Mouse (Mus musculus): ENCODE measurements around the gene Dnmt3c.
A peak's percentile ranks its signal among the peaks of the same experiment; 100 is the strongest.

DNA sequence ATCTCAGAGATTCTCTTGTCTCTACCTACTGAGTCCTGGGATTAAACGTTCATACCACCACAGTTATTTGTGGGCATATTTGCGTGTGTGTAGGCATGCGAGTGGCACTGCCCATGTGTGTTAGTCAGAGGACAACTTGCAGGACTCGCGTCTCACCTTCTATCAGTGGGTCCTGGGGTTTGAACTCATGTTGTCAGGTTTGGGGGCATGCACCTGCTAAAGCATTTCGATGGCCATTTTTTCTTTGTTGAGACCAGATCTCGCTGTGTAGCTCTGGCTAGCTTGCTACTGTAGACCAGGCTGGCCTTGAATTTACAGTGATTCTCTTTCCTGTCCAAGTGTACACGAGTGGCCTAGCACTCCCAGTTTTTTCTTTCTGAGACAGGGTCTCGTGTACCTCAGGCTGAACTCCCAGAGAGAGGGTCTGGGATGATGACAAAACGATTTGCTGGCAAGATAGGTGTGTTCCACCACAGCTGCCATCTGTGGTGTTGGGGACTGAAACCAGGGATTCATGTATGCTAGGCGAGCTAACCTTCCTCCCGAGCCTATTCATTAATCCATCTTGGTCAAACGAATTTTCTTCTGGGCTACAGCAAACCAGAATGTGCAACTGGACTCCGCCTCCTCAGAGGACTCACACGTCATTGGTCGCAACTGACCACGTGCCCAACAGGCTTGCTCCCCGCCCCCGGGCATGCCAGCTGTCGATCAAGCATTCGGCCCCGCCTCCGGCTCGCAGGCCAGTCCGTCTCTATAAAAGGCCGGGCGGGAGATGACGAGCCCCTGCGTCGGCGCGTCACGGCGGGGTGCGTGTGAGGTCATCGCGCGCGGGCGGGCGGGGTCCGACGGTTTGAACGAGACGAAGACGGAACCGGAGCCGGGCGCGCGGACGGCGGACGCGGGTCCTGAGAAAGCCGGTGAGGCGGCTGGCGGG, 44.3 kb downstream of the Dnmt3c start, which contains the start of gene Mapre1:
- TF ChIP-seq POLR2A (IDR thresholded peaks at IDR 0.05; ENCODE audit: insufficient read depth, low read length) (peak; percentile 66), CTCF (IDR thresholded peaks at IDR 0.05; ENCODE audit: low read depth, low read length) (no peak), EP300 (IDR thresholded peaks at IDR 0.05; ENCODE audit: insufficient read depth, low read depth, low read length) (no peak)

All from ES-Bruce4 (cell line).